In the genomic region with DNA sequence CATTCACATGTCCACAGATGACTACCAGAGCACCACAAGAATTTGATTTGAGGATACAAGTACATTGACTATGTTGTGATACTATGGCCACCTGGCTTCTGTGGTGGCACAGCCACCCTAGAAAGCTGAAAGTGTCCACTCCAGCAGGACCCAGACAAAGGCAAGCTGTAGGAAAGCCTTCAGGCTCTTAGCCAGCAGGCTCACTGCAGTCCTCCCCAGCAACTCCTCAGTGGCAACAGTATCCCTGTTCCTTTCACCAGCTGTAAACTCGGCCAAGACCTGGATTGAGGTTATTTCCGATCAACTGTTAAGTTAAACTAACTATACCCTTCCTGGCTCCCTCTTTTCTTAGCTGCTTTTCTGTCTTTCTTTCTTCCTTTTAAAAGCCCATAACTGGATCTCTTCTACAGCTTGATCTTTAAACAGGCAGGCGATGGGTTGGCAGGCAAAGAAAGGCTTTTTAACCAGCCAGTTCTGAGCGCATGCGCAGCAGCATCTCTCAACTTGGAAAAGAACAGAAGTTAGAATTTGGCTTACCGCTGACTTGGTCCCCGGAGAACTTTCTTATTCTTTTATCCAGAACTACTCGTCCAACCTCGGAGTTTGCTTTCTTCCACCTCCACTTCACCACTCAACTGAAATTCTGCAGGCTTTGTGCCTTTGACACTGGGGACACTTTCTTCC, we compare ENCODE assay signal across 11 mouse cellular contexts.
A peak's percentile ranks its signal among the peaks of the same experiment; 100 is the strongest.
DNase-seq lines count a peak whose midpoint lies in the region; ATAC-seq and TF ChIP-seq lines count a peak whose summit lies in the region.
"Had no signal": no experiment of that assay in that cellular context is flagged by ENCODE, and none has a peak within 500 bp of the region (broad histone marks: within the 10 kb centered on the region; RNA-seq: fewer than 3 reads in every experiment).

No protein-coding gene starts in this region.

- H3K4me3 ChIP-seq in layer of hippocampus, adult 2 months = peak overlapping the region; percentile 28; the same call in 1 of the 2 replicates
- H3K4me3 ChIP-seq: embryonic facial prominence, embryonic 13.5 days; limb, embryonic 13.5 days had no signal

- intact Hi-C loops in heart, postnatal 10 days (cut with DNase I) = no loop called here

- no peak for TF ChIP-seq CTCF in layer of hippocampus, adult 2 months (conservative IDR thresholded peaks at IDR 0.05)

- no peak for ATAC-seq in granulocyte monocyte progenitor cell, adult 5-6 weeks (replicated peaks; ENCODE audit: poor library complexity, severe bottlenecking)
- ATAC-seq in CD4-positive, CD25-positive, alpha-beta regulatory T cell, adult 4 months = no peak

- peak overlapping the region; percentile 8; the same call in 1 of the 2 replicates for H3K27ac ChIP-seq in layer of hippocampus, adult 2 months
- H3K27ac ChIP-seq: embryonic facial prominence, embryonic 13.5 days; limb, embryonic 13.5 days had no signal

- peak; percentile 29 to 31 for DNase-seq in layer of hippocampus, adult 2 months (ENCODE audit: low spot score in 2 of 2)
- DNase-seq in layer of hippocampus, adult 9-10 months (ENCODE audit: low spot score) = no peak
- peak; percentile 37 to 46 for DNase-seq in gastrocnemius, adult 8-10 months (ENCODE audit: low spot score in 2 of 2)
- DNase-seq in heart, postnatal 10 days = peak; percentile 64 to 67
- DNase-seq in right cerebral cortex, adult 2 months (ENCODE audit: low spot score in 2 of 2) = peak; percentile 4 to 21
- no peak for DNase-seq in cerebellum, postnatal 36 days
- DNase-seq: thymus, postnatal 4 days had no signal

Comparison
In these comparisons a context has a peak if more than half of its experiments do, and no peak if none do; other contexts are left out.
1. DNase-seq: peak in layer of hippocampus, adult 2 months (2 of 2), gastrocnemius, adult 8-10 months (2 of 2), heart, postnatal 10 days (2 of 2) and right cerebral cortex, adult 2 months (2 of 2); none in layer of hippocampus, adult 9-10 months (single experiment) and cerebellum, postnatal 36 days (0 of 2).